Mouse (Mus musculus) forebrain, embryonic 16.5 days (tissue): ENCODE results near the gene Prrc2b. TPM values are rescaled to one million over a fixed set of nuclear protein-coding genes. Genes with fewer than 3 reads are reported as not detected.
A peak's percentile ranks its signal among the peaks of the same experiment; 100 is the strongest.

Experiments
- ATAC-seq: fragments of 200-750 bp; cut with Nextera tagmentation; 2 replicates; pipeline ENCODE4 v1.8.0; 2017; ENCODE audit warnings: mild to moderate bottlenecking, moderate library complexity
- H3K27ac ChIP-seq: fragments of 300-500 bp; sonication (generic); 2 replicates; pipeline ENCODE4 v1.5.1; 2014; ENCODE audit warnings: low read length, control low read depth
- H3K27me3 ChIP-seq: fragments of 300-500 bp; sonication (generic); replicated peaks from 2 replicates; pipeline ENCODE4 v1.6.1; 2014; ENCODE audit warnings: low read length; ENCODE audit not compliant: control insufficient read depth, insufficient read depth
- H3K36me3 ChIP-seq: fragments of 300-500 bp; sonication (generic); 2 replicates; pipeline ENCODE4 v1.6.1; 2014; ENCODE audit not compliant: control insufficient read depth, insufficient read depth
- H3K4me1 ChIP-seq: fragments of 300-500 bp; sonication (generic); replicated peaks from 2 replicates; pipeline ENCODE4 v1.6.1; 2014; ENCODE audit warnings: low read length; ENCODE audit not compliant: control insufficient read depth, insufficient read depth
- H3K4me2 ChIP-seq: fragments of 300-500 bp; sonication (generic); 2 replicates; pipeline ENCODE4 v1.6.1; 2014; ENCODE audit warnings: mild to moderate bottlenecking, low read length, control low read depth
- H3K4me3 ChIP-seq: fragments of 300-500 bp; sonication (generic); replicated peaks from 2 replicates; pipeline ENCODE4 v1.5.1; 2014; ENCODE audit warnings: mild to moderate bottlenecking, low read length, control low read depth
- H3K9ac ChIP-seq: fragments of 300-500 bp; sonication (generic); replicated peaks from 2 replicates; pipeline ENCODE4 v1.6.1; 2014; ENCODE audit warnings: low read depth, low read length, control low read depth
- H3K9me3 ChIP-seq: fragments of 300-500 bp; sonication (generic); 2 replicates; pipeline ENCODE4 v1.6.1; 2016; ENCODE audit warnings: low read length; ENCODE audit not compliant: control insufficient read depth
- WGBS: fragments of 180-500 bp; shearing (Covaris S2); extraction: QIAGEN DNeasy Blood & Tissue Kit; methylation state at CpG from one replicate; pipeline ENCODE4 v1.1.7; 2014; 5-methylcytosine and 5-hydroxymethylcytosine counted together
- polyA plus RNA-seq: library from polyadenylated mRNA; unstranded; fragments of >200 nt; fragmentation: Nextera tagmentation; extraction: Ambion mirVana; gene quantifications from 2 replicates; pipeline ENCODE4 v1.2.1, GENCODE M21; 2015

Prrc2b gene
- polyA plus RNA-seq, result 75.5 and 84.7 TPM in 2 replicates

DNA sequence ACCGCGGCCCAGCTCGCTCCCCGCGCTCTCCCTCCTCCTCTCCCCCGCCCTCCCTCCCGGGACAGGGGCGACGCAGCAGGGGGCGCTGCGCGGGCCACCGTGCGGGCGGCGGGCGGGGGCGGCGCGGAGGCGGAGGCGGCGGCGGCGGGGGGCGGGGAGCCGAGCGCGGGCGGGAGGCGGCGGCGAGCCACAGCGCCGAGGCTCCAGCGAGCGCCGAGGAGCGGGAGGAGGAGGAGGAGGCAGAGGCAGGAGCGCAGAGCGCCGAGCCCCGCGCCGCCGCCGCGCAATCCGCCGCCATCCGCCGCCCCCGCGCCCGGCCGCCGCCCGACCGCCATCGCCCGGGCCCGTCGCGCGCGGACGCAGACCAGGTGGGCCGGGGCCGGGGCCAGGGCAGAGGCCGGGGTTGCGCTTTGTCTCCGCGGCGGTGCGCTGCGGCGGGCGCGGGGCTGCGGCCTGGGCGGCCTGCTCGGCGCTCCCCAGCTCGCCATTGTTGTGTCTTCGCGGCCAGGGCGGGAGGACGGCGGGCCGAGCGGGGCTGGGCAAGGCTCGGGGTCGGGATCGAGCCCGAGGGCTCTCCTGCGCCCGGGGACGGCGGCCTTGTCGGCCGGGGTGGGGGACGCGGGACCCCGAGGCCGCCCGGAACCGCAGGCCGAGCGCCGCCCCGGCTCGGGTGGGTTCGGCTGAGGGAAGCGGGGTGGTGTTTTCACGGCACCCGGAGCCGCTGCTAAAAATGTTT, at the start of gene Prrc2b:
Gene Prrc2b, plus strand, starts transcription at position 159 of the 736 bp plus-strand sequence.
- H3K4me3 ChIP-seq, result peak within 1 kb of the TSS; percentile 84
- no peaks in the 10 kb centered on the region for H3K36me3 ChIP-seq
- WGBS, result under 1% methylated on average over 38 of the region's 117 CpGs
- peak within 1 kb of the TSS; percentile 97 for H3K4me2 ChIP-seq
- H3K27ac ChIP-seq, result peak within 1 kb of the TSS; percentile 98
- H3K9me3 ChIP-seq, result no peaks in the 10 kb centered on the region
- peak; percentile 69 for ATAC-seq
- H3K9ac ChIP-seq, result peak within 1 kb of the TSS; percentile 99
- no peaks in the 10 kb centered on the region for H3K27me3 ChIP-seq
- peaks cover 48% of the 10 kb centered on the region for H3K4me1 ChIP-seq

DNA sequence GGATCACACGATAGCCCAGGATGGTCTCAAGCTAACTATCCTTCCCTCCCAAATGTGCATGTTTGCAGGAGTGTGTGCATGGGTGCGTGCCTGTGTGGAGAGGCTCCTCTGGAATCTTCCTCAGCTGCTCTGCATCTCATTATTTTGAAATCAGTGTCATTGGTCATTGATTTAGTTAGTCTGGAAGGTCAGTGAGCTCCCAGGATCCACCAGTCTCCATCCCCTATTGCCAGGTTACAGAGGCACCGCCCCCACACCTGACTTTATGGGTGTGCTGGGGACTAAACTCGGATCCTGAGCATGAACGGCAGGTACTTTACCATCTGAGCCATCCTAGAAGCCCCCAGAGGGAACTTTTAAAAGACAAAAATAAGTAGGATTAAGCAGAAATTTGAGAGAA, 47.9 kb upstream of the Prrc2b start:
- H3K4me1 ChIP-seq, result no peaks in the 10 kb centered on the region
- H3K4me3 ChIP-seq, result no peak overlapping the region
- no peaks in the 10 kb centered on the region for H3K27me3 ChIP-seq
- H3K4me2 ChIP-seq, result no peak overlapping the region
- ATAC-seq, result no peak
- H3K9ac ChIP-seq, result no peak overlapping the region
- H3K27ac ChIP-seq, result no peak overlapping the region
- 0 out of 2 replicates have a peak, but pooled peaks cover 2% of the 10 kb centered on the region for H3K36me3 ChIP-seq
- peaks cover 3% of the 10 kb centered on the region for H3K9me3 ChIP-seq
- 49% methylated on average over 5 of the region's 5 CpGs for WGBS

DNA sequence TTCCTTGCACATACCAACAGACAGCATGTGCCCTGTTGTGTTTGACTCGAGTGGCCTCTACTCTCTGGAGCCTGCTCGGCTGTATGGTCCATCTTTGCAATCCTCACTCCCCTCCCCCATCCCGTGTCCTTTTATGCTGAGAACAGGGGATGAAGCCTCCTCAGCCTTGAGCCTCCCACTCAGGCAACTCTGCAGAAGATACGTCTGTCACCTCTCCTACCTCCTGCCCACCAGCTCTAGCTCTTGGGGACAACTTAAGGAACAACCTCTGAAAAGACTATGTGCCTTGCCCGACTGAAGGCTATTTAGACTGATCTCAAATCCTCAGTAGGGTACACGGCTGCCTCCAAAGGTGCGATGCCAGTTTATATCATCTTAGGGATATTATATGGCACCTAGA, 47.3 kb upstream of the Prrc2b start:
- no peak for ATAC-seq
- Histone ChIP-seq H3K4me2 (no peak overlapping the region), H3K4me3 (no peak overlapping the region), H3K36me3 (0 out of 2 replicates have a peak, but pooled peaks cover 2% of the 10 kb centered on the region), H3K9ac (no peak overlapping the region), H3K27ac (no peak overlapping the region), H3K9me3 (peaks cover 3% of the 10 kb centered on the region), H3K27me3 (no peaks in the 10 kb centered on the region), H3K4me1 (no peaks in the 10 kb centered on the region)
- WGBS, result 78% methylated on average over 7 of the region's 7 CpGs

DNA sequence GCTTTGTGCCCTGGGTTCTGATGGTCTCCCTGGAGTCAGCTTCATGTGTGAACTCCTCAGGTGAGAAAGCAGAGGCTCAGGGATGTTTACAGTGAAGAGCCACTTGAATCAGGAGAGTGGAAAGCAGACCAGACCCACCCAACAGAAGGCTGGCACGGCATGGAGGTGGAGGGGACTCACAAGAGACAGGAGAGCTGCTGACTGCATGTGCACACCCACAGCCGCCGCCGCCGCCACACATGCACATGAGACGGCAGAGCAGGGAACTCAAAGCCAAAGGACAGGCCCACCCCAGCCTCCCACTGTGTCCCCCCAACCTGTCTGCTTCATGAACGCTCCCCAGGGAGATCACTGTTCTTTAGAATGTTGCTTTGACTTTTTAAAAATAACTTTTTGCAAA, 46.8 kb upstream of the Prrc2b start:
- no peak for ATAC-seq
- WGBS, result 83% methylated on average over 7 of the region's 7 CpGs
- H3K4me2 ChIP-seq, result no peak overlapping the region

DNA sequence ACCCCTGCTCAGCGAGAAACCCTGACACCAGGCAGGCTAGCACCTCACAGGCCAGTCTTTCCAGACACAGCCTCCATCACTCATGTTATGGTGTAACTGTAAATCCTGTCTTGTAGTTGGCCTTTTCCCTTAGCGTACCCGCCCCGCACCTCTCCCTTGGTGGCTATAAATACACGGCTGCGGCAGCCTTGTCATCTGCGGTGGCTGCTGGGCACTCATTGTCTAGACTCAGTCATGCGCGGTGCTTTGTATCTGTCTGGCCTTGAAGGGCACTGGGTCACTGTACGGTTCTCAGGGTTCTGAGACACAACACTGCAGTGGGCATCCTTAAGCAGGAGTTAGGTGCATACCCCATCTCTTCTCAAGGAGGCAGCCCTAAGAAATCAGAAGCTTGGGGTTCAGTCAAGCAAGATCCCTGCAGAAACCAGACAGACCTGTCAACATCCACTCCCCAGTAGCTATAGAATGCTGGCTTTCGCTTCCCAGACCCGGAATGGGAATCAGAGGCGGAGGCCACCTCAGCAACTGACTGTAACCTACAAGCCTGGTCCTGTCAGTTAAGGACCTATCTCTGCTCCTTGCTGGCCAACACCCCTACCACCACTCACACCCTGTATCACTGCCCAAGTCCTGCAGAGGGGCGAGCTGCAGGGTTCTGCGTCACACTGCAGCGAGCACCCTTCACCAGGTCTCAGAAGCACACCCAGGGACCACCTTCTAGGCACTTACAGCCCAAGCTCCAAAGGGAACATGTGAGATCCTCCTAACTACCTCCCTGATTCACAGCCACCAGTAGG, 45.6 kb upstream of the Prrc2b start:
- Histone ChIP-seq H3K27ac (no peak overlapping the region), H3K4me2 (no peak overlapping the region), H3K27me3 (no peaks in the 10 kb centered on the region), H3K4me1 (no peaks in the 10 kb centered on the region), H3K9ac (no peak overlapping the region), H3K36me3 (0 out of 2 replicates have a peak, but pooled peaks cover 2% of the 10 kb centered on the region), H3K4me3 (no peak overlapping the region), H3K9me3 (peaks cover 3% of the 10 kb centered on the region)
- WGBS, result 54% methylated on average over 16 of the region's 16 CpGs
- no peak for ATAC-seq

More for the DNA sequence above, 46.8 kb upstream of the Prrc2b start:
- no peak overlapping the region for H3K27ac ChIP-seq
- H3K4me1 ChIP-seq, result no peaks in the 10 kb centered on the region
- H3K9ac ChIP-seq, result no peak overlapping the region
- H3K9me3 ChIP-seq, result peaks cover 3% of the 10 kb centered on the region
- 0 out of 2 replicates have a peak, but pooled peaks cover 2% of the 10 kb centered on the region for H3K36me3 ChIP-seq
- H3K27me3 ChIP-seq, result no peaks in the 10 kb centered on the region
- no peak overlapping the region for H3K4me3 ChIP-seq

DNA sequence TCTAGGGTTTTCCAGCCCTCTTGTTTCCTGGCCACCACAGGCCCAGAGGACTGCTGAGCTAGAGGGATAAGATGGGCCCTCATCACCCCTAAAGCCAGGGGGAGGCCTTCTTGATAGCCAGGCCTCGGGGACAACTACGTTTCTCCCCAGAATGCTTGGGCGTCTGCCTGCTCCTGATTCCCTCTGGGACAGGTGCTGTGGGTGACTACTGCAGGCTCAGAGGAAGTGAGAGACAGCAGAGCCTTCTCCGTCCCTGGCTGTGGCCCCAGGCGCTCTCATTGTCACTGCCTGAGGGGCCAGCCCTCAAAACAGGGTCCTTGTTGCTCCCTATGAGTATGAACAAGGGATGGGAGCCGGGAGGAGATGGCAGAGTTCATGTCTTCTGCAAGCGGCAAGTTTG, 45.0 kb upstream of the Prrc2b start:
- no peak overlapping the region for H3K4me3 ChIP-seq
- no peak overlapping the region for H3K4me2 ChIP-seq
- no peak overlapping the region for H3K27ac ChIP-seq
- no peaks in the 10 kb centered on the region for H3K4me1 ChIP-seq
- H3K9me3 ChIP-seq, result no peaks in the 10 kb centered on the region
- H3K36me3 ChIP-seq, result no peaks in the 10 kb centered on the region
- no peaks in the 10 kb centered on the region for H3K27me3 ChIP-seq
- H3K9ac ChIP-seq, result no peak overlapping the region
- WGBS, result 86% methylated on average over 7 of the region's 7 CpGs
- ATAC-seq, result no peak

DNA sequence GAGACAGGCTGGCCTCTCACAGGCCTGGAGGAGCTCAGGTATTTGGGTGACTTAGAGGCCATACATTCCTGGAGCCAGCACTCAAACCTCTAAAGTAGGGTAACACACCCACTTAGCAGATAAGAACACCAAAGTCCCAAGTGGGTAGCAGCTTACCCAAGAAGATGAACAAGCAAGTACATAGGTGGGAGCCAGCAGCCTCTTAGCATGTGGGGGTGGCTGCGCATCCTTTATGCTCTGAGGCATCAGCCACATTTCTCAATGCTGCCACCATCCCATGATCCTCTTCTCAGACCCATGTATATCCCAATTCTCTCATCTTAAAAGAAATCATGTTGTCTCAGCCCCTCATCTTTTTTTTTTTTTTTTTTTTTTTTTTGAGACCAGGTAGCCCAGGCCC, 39.6 kb upstream of the Prrc2b start:
- Histone ChIP-seq H3K4me2 (no peak overlapping the region), H3K4me3 (no peak overlapping the region), H3K9ac (no peak overlapping the region), H3K4me1 (no peaks in the 10 kb centered on the region), H3K27ac (no peak overlapping the region), H3K27me3 (no peaks in the 10 kb centered on the region), H3K9me3 (no peaks in the 10 kb centered on the region), H3K36me3 (no peaks in the 10 kb centered on the region)
- WGBS, result 94% methylated on average over 1 of the region's 1 CpGs
- no peak for ATAC-seq

DNA sequence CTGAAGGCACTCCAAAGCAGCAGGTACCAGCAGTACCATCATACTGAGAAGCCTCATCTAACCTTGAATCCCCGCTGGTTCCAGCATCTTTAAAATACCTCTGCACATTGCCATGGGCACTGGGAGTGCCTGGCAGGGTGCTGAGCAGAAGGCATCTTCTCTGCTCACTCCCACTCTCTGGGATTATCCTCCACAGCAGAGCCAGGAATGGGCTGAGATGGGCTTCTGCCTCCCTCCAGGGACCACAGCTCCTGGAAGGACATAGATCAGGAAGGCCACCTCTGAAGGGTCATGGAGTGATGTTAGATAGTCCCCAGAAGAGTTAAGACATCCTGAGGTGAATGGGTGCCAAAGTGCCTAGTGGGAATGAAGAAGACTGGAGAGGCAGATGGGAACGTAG, 38.3 kb upstream of the Prrc2b start:
- WGBS, result 88% methylated on average over 2 of the region's 2 CpGs

DNA sequence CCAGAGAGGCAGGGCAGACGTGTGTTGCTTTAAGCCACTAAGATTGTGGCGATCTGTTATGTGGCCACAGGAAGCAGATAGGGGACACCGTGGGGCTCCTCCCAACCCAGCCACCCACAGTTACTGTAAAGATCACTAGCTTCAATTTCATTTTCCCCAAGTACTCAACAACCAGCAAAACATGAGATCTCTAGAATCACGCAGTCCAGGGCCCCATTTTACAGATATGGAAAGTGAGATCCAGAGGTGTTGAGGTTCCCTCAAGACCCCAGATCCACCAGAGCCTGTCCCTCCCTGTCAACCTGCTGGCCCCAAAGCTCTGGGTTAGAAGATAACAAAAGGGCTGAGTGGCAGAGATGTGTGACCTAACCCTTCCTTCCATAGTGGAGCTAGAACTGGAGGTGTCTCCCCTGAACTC, 35.0 kb upstream of the Prrc2b start:
- Histone ChIP-seq H3K27ac (no peak overlapping the region), H3K9me3 (no peaks in the 10 kb centered on the region), H3K27me3 (no peaks in the 10 kb centered on the region), H3K9ac (no peak overlapping the region), H3K36me3 (no peaks in the 10 kb centered on the region), H3K4me2 (no peak overlapping the region), H3K4me1 (no peaks in the 10 kb centered on the region), H3K4me3 (no peak overlapping the region)
- WGBS, result 94% methylated on average over 4 of the region's 4 CpGs
- ATAC-seq, result no peak

More for the DNA sequence above, 38.3 kb upstream of the Prrc2b start:
- Histone ChIP-seq H3K27ac (no peak overlapping the region), H3K9ac (no peak overlapping the region), H3K9me3 (no peaks in the 10 kb centered on the region), H3K36me3 (no peaks in the 10 kb centered on the region), H3K4me2 (no peak overlapping the region), H3K4me3 (no peak overlapping the region), H3K4me1 (no peaks in the 10 kb centered on the region), H3K27me3 (no peaks in the 10 kb centered on the region)
- no peak for ATAC-seq
